Mouse (Mus musculus) spleen, adult 2 months (tissue): ENCODE results near the gene Ccdc6.

Source experiments
- CTCF ChIP-seq: fragments of 200-500 bp; IDR thresholded peaks from 2 replicates; pipeline ENCODE4 v1.5.1; 2011; ENCODE audit warnings: mild to moderate bottlenecking, inconsistent platforms; ENCODE audit not compliant: insufficient read depth, insufficient read length, insufficient replicate concordance; ENCODE audit errors: extremely low read depth
- POLR2A ChIP-seq: fragments of 200-500 bp; IDR thresholded peaks from 2 replicates; pipeline ENCODE4 v1.6.1; 2011; ENCODE audit warnings: low read depth, low read length, inconsistent platforms

- TF ChIP-seq CTCF (no peak), POLR2A (no peak)
Measured at GRCm38 (mm10) chr10:70080908-70081307, 16.0 kb upstream of the Ccdc6 start.
